Mouse (Mus musculus): ENCODE results near the gene Fam129b. TPM values are rescaled to one million over a fixed set of nuclear protein-coding genes. Genes with fewer than 3 reads are reported as not detected.
A peak's percentile ranks its signal among the peaks of the same experiment; 100 is the strongest.

Gene Fam129b
- total and polyA plus RNA-seq, 3 experiments: 0.26 to 0.55 (median 0.50) TPM

DNA sequence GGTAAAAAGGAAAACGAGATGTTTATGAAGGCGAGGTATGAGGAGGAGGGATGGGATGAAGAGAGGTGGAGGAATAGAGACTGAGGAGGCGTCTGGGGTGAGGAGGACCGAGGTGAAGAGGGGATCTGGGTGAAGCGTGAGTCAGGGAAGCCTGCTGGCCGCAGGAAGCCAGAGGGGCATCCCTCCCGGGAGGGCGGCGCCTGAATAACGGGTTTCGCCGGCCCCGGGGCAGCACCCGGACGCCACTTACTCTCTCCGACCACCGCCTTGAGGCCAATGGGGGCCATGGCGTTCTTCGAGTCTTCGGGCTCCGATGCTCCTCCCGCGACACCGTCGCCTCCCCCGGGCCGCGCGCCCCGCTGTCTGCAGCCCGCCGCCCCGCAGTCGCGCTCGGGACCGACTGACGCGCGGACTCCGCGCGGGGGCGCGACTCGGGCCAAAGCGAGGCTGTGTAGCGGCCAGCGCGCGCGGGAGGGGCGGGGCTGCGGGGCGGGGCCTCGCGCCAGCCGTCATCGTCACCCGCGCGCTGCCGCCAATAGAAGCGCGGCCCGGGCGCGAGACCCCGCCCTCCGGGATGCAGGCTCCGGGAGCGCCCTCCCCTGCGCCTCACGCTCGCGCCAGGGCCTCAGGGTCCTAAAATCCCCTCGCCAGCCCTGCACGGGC lies 29.0 kb upstream of the Fam129b start, which contains the start of gene Stxbp1:
Gene Stxbp1 (minus strand): TSS at position 441 of the 663 bp plus-strand sequence.
- peak within 1 kb of the TSS; percentile 48 for H3K9ac ChIP-seq (ENCODE audit: insufficient read depth, low read depth)
- peak within 1 kb of the TSS; percentile 70 to 95 (median 74) for H3K4me3 ChIP-seq (replicated peaks in 1 of 3; ENCODE audit: low read depth in 2 of 3, low read length in 2 of 3, poor library complexity in 1 of 3)
- H3K4me1 ChIP-seq (ENCODE audit: control insufficient read depth in 1 of 2, insufficient read depth in 2 of 2): peaks cover 0 to 20% of the 10 kb centered on the region in 2 experiments; a peak in 2 of 4 replicates
- peak; percentile 82 for DNase-seq (ENCODE audit: extremely low read depth)
- H3K4me2 ChIP-seq (ENCODE audit: insufficient read depth, low read depth, poor library complexity, severe bottlenecking): peak within 1 kb of the TSS; percentile 98
- TF ChIP-seq JUND (conservative IDR thresholded peaks at IDR 0.05; ENCODE audit: low read depth, low read length) (no peak), MAZ (IDR thresholded peaks at IDR 0.05; ENCODE audit: low read depth, low read length) (0 out of 2 replicates have a peak, but pooled peaks have one; percentile 17), USF1 (IDR thresholded peaks at IDR 0.05; ENCODE audit: low read depth, low read length) (no peak), MYC (IDR thresholded peaks at IDR 0.05; ENCODE audit: low read depth, low read length) (no peak), ZNF384 (IDR thresholded peaks at IDR 0.05; ENCODE audit: low read depth, low read length) (no peak), POLR2AphosphoS2 (IDR thresholded peaks at IDR 0.05; ENCODE audit: low read depth, low read length) (no peak), MAX (IDR thresholded peaks at IDR 0.05; ENCODE audit: low read length) (no peak), EP300 (IDR thresholded peaks at IDR 0.05; ENCODE audit: low read length) (no peak), ELF1 (IDR thresholded peaks at IDR 0.05; ENCODE audit: low read depth, low read length) (no peak), HCFC1 (IDR thresholded peaks at IDR 0.05; ENCODE audit: low read depth, low read length) (0 out of 2 replicates have a peak, but pooled peaks have one; percentile 37), RCOR1 (conservative IDR thresholded peaks at IDR 0.05; ENCODE audit: low read depth, low read length) (no peak), BHLHE40 (IDR thresholded peaks at IDR 0.05; ENCODE audit: low read depth, low read length) (peak; percentile 75), NRF1 (IDR thresholded peaks at IDR 0.05; ENCODE audit: low read depth, low read length) (peak; percentile 27; the same call in 1 of the 2 replicates), TCF12 (IDR thresholded peaks at IDR 0.05; ENCODE audit: low read depth, low read length) (no peak), UBTF (IDR thresholded peaks at IDR 0.05; ENCODE audit: low read depth, low read length) (no peak), PAX5 (IDR thresholded peaks at IDR 0.05; ENCODE audit: low read length) (no peak), CTCF (conservative IDR thresholded peaks at IDR 0.05 in 1 of 2, IDR thresholded peaks at IDR 0.05 in 1 of 2; ENCODE audit: low read depth in 2 of 2, low read length in 2 of 2) (no peak), NELFE (IDR thresholded peaks at IDR 0.05; ENCODE audit: low read depth, low read length) (no peak), POLR2A (IDR thresholded peaks at IDR 0.05; ENCODE audit: low read depth, low read length) (peak; percentile 38; the same call in 1 of the 2 replicates), SMC3 (IDR thresholded peaks at IDR 0.05; ENCODE audit: low read depth, low read length) (no peak), ZC3H11A (IDR thresholded peaks at IDR 0.05; ENCODE audit: low read depth, low read length) (no peak), CHD2 (IDR thresholded peaks at IDR 0.05; ENCODE audit: low read length) (no peak), USF2 (conservative IDR thresholded peaks at IDR 0.05; ENCODE audit: low read depth, low read length) (no peak), SIN3A (IDR thresholded peaks at IDR 0.05; ENCODE audit: low read length) (peak; percentile 59; the same call in 1 of the 2 replicates), MEF2A (IDR thresholded peaks at IDR 0.05; ENCODE audit: borderline replicate concordance, low read depth, low read length) (no peak), ZMIZ1 (IDR thresholded peaks at IDR 0.05; ENCODE audit: low read depth, low read length) (no peak), MAFK (IDR thresholded peaks at IDR 0.05; ENCODE audit: insufficient replicate concordance, low read length) (no peak), IRF4 (IDR thresholded peaks at IDR 0.05; ENCODE audit: low read depth, low read length) (no peak), ZKSCAN1 (IDR thresholded peaks at IDR 0.05; ENCODE audit: borderline replicate concordance, low read depth, low read length) (no peak), JUN (IDR thresholded peaks at IDR 0.05; ENCODE audit: insufficient read depth, low read depth, low read length) (no peak)
- H3K79me2 ChIP-seq (replicated peaks; ENCODE audit: control insufficient read depth, extremely low read depth, insufficient read depth, poor library complexity, severe bottlenecking): no peaks in the 10 kb centered on the region
- peaks cover 3% of the 10 kb centered on the region for H3K27me3 ChIP-seq (replicated peaks)
- dilution Hi-C loops (cut with MboI; ENCODE audit: extremely low pct_ligation_motif_present, extremely low pct_unique_long_range_greater_than_20kb, low sequenced_read_pairs) (no loop called here), in situ Hi-C loops (cut with MboI; ENCODE audit: low pct_ligation_motif_present, low pct_unique_long_range_greater_than_20kb, low sequenced_read_pairs) (no loop called here)
- H3K36me3 ChIP-seq (replicated peaks in 1 of 2; ENCODE audit: control insufficient read depth in 1 of 2, insufficient read depth in 1 of 2, low read length in 1 of 2): peaks cover 0 to 2% of the 10 kb centered on the region in 2 experiments
- no peaks in the 10 kb centered on the region for H3K9me3 ChIP-seq (replicated peaks; ENCODE audit: low read length)
- H3K27ac ChIP-seq (ENCODE audit: insufficient read depth, low read depth): no peak within 1 kb of the TSS
